Mouse (Mus musculus) retina, embryonic 14.5 days (tissue): Measurements from ENCODE around the gene Clcc1.

Source experiments
- DNase-seq: peaks from one replicate; pipeline ENCODE4 v3.0.0-alpha.2; 2015; ENCODE audit warnings: low spot score

Clcc1 gene

DNA sequence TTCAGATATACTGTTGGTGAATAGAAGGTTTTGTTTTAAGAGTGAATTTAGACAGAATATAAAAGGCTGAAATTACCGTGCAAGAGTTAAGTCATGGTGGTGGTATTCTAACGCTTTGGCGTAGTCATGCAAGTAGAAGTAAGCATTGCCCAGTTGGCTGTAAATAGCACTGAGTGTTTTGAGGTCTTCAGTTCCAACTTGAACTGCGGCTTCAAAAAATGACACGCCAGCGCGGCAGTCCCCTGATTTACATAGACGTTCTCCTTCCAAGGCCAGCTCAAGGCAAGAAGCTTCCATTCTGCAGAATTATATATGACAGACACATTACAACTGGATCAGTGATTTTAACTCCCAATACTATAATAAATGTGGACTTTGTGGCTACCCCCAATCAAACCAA, 49.1 kb downstream of the Clcc1 start:
- DNase-seq, result no peak

DNA sequence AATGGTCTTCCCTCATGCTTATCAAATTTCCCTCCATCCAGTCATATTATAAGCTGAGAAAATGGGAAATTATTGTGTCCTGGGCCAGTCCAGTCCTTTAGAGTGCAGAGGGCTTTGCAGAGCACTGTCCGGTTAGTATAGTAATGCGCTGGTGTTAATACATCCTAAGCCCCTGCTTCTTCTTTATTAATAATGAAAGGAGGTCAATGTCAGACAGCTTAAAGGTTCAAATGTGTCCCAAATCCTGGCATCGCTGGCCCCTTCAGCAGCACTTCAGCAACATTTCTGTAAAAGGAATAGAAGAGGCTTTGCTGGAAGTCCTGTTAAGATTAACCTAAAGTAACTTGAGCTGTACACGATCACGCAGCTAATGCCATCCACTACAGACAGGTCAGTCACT, 57.6 kb downstream of the Clcc1 start:
- DNase-seq, result no peak

GRCm38 (mm10) chr3:108713065-108713675, 59.5 kb downstream of the Clcc1 start:
- peak; percentile 29 for DNase-seq

GRCm38 (mm10) chr3:108714837-108715236, 61.1 kb downstream of the Clcc1 start:
- DNase-seq, result no peak

- no peak for DNase-seq
These were observed 64.3 kb downstream of the Clcc1 start for GRCm38 (mm10) chr3:108717896-108718502.

DNA sequence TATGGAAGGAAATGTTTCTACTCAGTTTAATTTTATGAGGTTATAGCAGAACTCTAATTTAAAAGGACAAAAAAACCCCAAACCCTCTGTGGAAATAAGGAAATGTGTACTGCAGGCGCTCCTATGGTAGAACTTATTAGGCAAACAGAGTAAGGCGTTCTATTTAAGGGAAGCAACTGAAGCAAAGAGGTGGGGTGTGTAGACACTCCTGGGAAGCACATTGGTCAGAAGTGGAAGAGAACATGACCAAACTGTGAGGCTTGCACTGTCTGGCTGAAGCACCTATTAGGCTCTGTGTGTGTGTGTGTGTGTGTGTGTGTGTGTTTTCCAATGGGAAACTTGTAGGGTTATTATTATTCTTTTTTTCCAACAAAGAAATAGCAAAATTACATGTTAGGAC, 65.6 kb downstream of the Clcc1 start:
- no peak for DNase-seq

GRCm38 (mm10) chr3:108719761-108720160, 66.0 kb downstream of the Clcc1 start:
- DNase-seq, result no peak

GRCm38 (mm10) chr3:108721076-108721991, 67.6 kb downstream of the Clcc1 start:
- DNase-seq, result peak; percentile 68

- DNase-seq, result peak; percentile 99
These were observed 68.5 kb downstream of the Clcc1 start, which contains the start of gene Gpsm2 for GRCm38 (mm10) chr3:108722036-108722872. Gene Gpsm2, minus strand, starts transcription at chr3:108722309.

DNA sequence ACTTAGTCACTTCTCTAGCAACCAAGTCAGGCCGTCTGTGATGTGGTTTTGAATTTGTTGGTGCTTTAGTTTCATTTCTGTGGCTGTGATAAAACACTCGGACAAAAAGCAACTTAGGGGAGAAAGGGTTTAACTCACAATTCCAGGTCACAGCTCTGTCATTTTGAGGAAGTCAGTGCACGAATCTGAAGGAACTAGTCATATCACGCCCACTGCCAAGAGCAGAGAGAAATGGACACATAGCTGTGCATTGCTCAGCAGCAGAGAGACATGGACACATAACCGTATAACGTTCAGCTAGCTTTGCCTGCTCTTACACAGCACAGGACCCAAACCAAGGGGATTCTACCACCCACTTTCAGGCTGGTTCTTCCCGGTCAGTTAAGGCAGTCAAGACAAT, 72.7 kb downstream of the Clcc1 start:
- DNase-seq, result no peak

- no peak for DNase-seq
These were observed 73.6 kb downstream of the Clcc1 start for GRCm38 (mm10) chr3:108727344-108727743.

DNA sequence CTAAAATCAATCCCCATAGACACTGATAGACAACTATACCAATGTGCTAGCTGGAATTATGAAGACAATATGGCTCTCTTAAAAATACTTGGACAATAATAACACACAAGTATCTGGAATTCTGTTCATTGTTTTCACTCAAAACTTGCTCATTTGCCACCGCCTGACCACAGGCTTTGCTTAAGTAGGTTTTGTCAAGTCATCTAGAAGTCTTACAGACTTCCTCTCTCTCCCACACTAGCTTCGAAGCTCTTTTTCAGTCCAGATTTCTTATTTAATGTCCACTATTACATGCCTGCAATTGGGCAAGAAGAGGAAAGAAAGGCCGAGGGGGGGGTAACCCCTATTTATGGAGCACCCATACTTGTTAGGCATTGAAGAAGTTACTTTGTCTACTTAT, 74.1 kb downstream of the Clcc1 start:
- DNase-seq, result no peak
